Mouse (Mus musculus) layer of hippocampus, postnatal 25 days (tissue): ENCODE results near the gene Eno1. TPM values are rescaled to one million over a fixed set of nuclear protein-coding genes. Genes with fewer than 3 reads are reported as not detected.
"Not testable (repeated sequence)": the region's sequence is repeated elsewhere in the genome, so short reads cannot be mapped to it uniquely, and the experiment has no call there.

Experiments used
- DNase-seq, 2 experiments: peaks; one replicate each; pipeline ENCODE4 v3.0.0; 2022; ENCODE audit warnings: mixed read lengths in 2 of 2, low spot score in 1 of 2; ENCODE audit errors: extremely low spot score in 1 of 2
- total RNA-seq, 2 experiments: library from RNA; stranded (reverse); gene quantifications; 2 replicates each; pipeline ENCODE4 v1.2.3; 2021

Eno1 gene
- total RNA-seq, 2 experiments from 2014 or later: 401 to 447 TPM

DNA sequence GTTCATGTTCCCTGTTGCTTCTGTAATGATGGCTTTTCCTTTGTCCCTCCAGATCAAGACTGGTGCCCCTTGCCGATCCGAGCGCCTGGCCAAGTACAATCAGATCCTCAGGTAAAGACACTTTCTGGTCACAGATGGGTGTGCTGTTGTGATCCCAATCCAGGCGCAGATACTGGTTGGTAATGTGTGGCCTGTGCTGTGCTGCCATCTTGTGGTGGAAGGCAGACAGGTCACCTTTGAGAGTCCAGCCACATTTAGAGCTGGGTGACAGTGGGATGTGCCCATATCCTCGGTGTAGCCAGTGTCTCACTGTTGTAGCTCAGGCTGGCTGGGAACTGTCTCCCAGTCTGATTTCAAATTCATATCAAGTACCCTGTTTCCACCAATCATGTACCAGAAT, 11.5 kb downstream of the Eno1 start:
- DNase-seq: peak; percentile 47 to 72

- no peak for DNase-seq
These were observed 12.4 kb downstream of the Eno1 start for GRCm38 (mm10) chr4:150248917-150249316.

DNA sequence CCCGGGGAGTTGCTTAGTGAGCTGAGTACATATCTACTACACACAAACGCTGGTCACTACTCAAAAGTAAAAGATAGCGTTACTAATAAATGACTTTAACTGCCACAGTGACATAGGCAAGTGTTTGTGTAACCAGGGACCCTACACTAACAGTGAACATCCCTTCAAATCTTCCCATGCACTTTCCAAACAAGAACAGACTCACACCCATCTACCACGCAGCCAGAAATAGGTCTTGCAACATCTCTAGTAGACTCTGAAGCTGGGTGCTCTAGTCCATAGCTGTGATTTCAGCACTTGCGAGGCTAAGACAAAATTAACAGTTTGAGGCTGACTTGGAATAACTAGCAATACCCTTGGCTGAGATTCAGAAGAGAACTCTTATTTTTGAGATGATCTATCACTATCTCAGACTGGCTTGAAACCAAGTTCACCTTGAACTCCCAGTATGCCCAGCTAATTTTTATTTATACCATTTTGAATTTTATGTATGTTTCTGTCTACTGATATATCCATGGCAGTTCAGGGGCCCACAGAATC, 13.3 kb downstream of the Eno1 start:
- no peak for DNase-seq

DNA sequence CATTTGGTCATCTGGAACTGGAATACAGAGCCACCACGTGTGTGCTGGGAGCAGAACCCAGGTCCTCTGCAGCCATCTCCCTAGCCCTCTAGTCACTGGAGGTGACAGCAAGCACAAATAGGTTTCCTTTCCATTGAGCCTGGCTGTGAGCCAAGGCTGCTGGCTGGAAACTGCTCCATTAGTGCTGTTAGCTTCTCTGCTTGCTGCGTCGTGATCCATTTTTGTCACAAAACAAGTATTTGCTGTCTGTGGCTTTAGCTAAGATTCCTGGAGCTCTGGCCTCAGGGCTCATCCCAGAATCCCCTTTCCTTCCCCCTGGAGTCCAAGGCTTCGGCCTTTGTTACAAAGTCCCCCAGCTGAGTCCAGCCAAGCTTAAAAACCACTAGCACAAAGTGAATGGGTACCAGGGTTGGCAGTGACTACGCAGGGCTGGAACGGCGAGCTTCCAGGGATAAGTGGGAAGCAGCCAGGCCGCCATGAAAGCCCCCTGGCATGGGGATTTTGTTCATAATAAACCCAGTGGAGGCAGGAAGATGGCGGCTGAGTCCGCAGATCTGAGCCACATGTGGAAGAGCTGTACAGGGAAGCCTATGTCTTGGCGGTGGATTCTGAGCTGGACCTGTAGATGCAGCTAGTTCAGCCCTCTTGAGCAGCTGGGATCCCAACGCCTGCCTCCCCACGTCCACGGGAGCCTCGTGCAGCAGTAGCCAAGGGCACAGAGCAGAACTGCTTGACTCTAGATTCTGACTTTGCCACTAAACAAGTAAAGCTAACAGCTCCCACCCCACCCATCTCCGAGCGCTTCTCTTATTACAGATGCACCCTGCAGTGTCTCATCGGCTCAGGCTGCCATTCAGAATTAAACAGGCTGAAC, 14.3 kb downstream of the Eno1 start:
- no peak for DNase-seq

DNA sequence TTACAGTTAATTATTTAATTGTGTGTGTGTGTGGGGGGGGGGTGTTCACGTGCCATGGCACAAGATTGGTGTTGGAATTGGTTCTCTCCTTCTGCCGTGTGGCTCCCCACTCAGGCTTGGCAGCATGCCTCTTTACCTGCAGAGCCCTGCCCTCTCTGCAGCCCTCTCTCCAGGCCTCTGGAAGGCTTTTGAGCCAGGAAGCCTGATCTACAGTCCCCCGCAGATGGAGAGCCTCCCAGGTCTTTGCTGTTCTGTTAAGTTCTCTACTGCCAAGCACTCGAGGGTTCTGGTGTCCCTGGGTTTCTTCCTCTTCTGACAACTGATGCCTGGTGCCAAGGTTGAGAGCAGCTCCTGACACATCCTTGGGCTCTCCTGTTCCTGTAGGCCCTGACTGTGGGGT, 17.9 kb downstream of the Eno1 start:
- DNase-seq: no peak

DNA sequence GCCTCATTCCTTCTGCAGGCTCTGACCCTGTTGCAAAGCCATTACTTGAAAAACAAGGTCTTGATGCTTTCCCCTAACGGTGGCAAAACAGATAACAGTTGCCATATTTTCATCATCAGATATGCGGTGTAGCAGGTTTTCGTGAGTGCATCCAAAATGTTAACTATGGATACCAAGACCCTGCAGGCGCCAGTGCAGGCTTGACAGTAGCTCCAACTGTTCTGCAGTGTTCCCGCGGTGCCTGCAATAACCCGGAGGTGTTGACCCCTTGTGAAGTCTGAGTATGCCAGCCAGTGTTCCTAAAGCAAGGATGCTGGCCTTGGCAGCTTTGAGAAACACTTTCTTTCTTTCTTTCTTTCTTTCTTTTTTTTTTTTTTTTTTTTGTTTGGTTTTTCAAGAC, 18.7 kb downstream of the Eno1 start:
- DNase-seq: no peak

GRCm38 (mm10) chr4:150257252-150258204, 21.0 kb downstream of the Eno1 start:
- DNase-seq: peak; percentile 46 to 82

GRCm38 (mm10) chr4:150258388-150258787, 21.9 kb downstream of the Eno1 start:
- no peak for DNase-seq

GRCm38 (mm10) chr4:150259577-150259976, 23.1 kb downstream of the Eno1 start:
- no peak for DNase-seq

DNA sequence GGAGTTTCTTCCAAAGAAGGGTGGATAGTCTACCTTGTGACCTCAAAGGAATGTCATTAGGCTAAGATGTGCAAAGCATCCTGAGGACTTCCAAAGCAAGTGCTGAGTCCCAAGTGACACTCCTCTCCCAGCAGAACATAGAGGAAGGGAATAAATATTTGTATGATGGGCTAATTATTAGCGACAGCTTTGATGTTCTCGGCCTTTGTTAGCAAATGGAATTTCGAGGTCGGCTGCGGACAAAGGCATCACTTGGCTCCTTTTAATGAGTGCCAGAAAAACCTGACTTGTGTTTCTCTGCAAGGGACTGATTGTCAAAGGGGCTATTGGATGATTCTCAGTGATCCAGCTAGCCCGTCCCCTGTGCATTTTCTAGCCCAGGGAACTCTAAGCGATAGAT, 23.6 kb downstream of the Eno1 start:
- DNase-seq: no peak

DNA sequence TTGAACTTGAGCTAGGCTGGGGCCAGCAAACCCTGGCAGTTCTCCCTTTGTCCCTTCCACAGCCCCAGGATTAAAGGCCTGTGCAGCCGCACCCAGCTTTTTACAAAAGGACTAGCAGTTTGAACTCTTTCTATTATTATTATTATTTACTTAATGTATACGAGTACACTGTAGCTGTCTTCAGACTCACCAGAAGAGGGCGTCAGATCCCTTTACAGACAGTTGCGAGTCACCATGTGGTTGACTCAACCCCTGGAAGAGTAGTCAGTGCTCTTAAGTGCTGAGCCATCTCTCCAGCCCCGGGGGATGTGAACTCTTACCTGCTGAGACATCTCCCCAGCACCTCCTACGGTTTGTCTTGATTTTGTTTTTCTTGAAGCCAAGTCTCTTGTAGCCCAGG, 24.2 kb downstream of the Eno1 start:
- DNase-seq: no peak

GRCm38 (mm10) chr4:150262301-150262700, 25.8 kb downstream of the Eno1 start:
- no peak for DNase-seq

DNA sequence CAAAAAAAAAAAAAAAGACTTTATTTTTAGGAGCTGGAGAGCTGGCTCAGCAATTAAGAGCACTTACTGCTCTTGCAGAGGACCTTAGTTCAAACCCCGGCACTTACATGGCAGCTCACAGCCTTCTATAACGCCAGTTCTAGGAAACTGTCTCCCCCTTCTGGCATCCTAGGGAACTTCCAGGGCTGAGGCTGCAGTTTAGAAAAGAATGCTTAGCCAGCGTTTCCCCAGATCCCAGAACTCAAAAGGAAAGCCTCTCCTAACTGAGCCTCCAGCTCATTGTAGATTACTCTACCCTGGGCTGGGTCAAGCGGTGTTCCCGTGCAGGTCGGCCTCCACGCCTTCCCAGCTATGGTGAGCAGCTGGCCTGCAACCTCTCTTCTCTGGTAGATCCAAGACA, 28.4 kb downstream of the Eno1 start:
- DNase-seq: no peak

GRCm38 (mm10) chr4:150265471-150265870, 28.9 kb downstream of the Eno1 start:
- no peak for DNase-seq

- no peak for DNase-seq
These were observed 30.2 kb downstream of the Eno1 start for GRCm38 (mm10) chr4:150266655-150267223.

- DNase-seq: no peak
These were observed 32.4 kb downstream of the Eno1 start for GRCm38 (mm10) chr4:150268674-150269653.

DNA sequence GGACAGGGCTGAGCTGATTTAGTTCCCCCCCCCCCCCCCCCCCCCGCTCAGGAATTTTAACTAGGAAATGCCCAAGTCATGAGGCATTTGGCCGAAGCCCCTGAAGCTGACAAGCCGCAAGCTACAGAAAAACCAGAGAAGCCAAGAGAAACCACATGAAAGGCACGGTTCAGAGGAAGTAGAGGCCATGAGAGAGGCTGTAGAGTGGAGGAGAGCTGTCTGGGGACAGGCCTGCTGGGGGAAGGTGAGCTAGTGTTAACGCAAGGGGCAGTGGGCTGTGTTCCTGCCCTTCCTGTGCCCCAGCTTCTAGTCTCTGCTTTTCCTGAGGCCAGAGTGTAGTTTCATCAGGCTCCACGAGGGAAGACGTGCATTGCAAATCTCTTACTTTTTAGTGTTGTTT, 33.2 kb downstream of the Eno1 start:
- no peak for DNase-seq

DNA sequence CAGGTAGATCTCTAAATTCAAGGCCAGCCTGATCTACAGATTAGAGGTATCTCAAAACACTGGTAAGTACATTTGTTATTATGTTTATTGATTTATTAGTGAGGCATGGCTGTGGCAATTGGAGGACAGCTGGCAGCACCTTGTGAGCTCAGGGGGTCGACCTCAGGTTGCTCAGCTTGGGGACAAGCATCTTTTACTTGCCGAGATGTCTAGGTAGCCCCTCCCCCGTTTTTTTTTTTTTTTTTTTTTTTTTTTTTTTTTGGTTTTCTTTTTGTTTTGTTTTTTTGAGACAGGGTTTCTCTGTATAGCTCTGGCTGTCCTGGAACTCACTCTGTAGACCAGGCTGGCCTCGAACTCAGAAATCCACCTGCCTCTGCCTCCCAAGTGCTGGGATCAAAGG, 34.2 kb downstream of the Eno1 start:
- DNase-seq: not testable (repeated sequence)

DNA sequence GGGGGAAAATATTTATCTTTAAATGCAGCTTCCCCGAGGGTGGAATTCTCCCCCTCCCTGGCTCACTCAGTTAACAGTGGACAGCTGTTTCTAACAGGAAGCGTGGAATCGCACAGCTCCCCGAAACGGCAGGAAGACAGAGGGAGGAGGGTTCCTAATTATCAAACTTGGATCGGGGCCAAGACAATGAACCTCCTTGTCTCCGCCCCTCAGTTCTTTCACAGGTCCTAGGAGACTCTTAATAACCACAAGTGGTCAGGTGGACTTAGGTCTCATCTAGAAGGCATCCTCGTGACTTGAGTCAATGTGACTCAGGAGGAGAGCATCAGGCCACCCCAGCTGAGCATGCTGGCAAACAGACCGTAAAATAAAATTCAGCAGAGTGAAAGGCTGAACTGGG, 36.2 kb downstream of the Eno1 start:
- peak in 1 of 2 experiments; percentile 40 for DNase-seq
